Mouse (Mus musculus): ENCODE results near the gene Bhlhe41. TPM values are rescaled to one million over a fixed set of nuclear protein-coding genes. Genes with fewer than 3 reads are reported as not detected.

Bhlhe41 gene
- 0.45 TPM for polyA plus RNA-seq (2017; shearing (Covaris generic))

DNA sequence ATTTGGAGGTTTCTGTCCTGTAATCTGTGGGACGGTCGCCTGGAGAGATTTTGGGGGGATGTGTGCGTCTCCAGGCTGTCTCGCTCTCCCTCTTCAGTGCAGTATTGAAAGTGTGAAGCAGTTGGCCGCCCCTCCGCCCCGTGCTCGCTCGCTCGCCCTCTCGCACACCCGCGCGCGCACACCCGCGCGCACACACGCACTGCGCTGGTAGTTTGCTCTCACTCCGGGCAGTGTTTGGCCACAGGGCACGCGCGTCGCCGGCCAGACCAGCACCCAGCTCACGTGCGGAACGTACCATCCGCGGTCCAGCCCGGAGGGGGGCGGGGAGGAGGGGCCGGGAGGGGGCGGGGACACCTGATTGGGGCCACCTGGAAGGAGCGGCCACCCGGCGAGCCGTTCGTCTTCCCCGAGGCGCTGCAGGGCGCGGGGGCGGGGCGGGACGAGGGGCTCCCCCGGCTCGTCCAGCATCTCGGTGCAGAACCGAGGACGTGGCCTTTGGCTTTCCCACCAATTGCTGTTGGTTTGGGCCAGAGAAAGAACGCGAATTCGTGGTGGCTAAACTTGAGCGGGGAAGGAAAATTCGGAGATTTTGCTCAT is at the start of gene Bhlhe41:
Gene Bhlhe41, minus strand, starts transcription at position 270 of the 597 bp plus-strand sequence.

Other genes with a start within 250 kb of the Bhlhe41 start
- not detected for gene Tuba3b, start 249.8 kb downstream of the Bhlhe41 start, polyA plus RNA-seq (2017; shearing (Covaris generic))
- gene Rassf8, start 118.8 kb downstream of the Bhlhe41 start, polyA plus RNA-seq (2017; shearing (Covaris generic)) = 0.25 TPM
- gene Sspn, start 66.1 kb upstream of the Bhlhe41 start, polyA plus RNA-seq (2017; shearing (Covaris generic)) = not detected

Data from naive thymus-derived CD4-positive, alpha-beta T cell, adult 5 months (primary cell).